Mouse (Mus musculus) right cerebral cortex, adult 2 months (tissue): ENCODE data around the gene Gpc5.

Experiments
- DNase-seq, 2 experiments: peaks; one replicate each; pipeline ENCODE4 v3.0.0; 2021 to 2022; ENCODE audit warnings: low spot score in 2 of 2

Gene Gpc5

GRCm38 (mm10) chr14:115500794-115501193 is 408.8 kb downstream of the Gpc5 start:
- no peak for DNase-seq

GRCm38 (mm10) chr14:115546516-115547282 is 454.7 kb downstream of the Gpc5 start:
- no peak for DNase-seq

GRCm38 (mm10) chr14:115551996-115552395 is 460.0 kb downstream of the Gpc5 start:
- no peak for DNase-seq

- DNase-seq = no peak
These were observed 488.6 kb downstream of the Gpc5 start for GRCm38 (mm10) chr14:115580466-115581255.

GRCm38 (mm10) chr14:115581256-115581633 is 489.2 kb downstream of the Gpc5 start:
- DNase-seq = no peak

- DNase-seq = peak in 1 of 2 experiments; percentile 12
These were observed 508.4 kb downstream of the Gpc5 start for GRCm38 (mm10) chr14:115600259-115601029.

GRCm38 (mm10) chr14:115614154-115614553 is 522.1 kb downstream of the Gpc5 start:
- DNase-seq = no peak

- DNase-seq = no peak
These were observed 524.3 kb downstream of the Gpc5 start for GRCm38 (mm10) chr14:115616305-115616704.

GRCm38 (mm10) chr14:115616846-115617245 is 524.8 kb downstream of the Gpc5 start:
- DNase-seq = no peak

- DNase-seq = no peak
These were observed 528.5 kb downstream of the Gpc5 start for GRCm38 (mm10) chr14:115620473-115620872.

GRCm38 (mm10) chr14:115631160-115631898 is 539.3 kb downstream of the Gpc5 start:
- no peak for DNase-seq

- DNase-seq = no peak
These were observed 541.3 kb downstream of the Gpc5 start for GRCm38 (mm10) chr14:115633311-115633710.

GRCm38 (mm10) chr14:115679875-115680274 is 587.9 kb downstream of the Gpc5 start:
- DNase-seq = no peak

- DNase-seq = no peak
These were observed 654.0 kb downstream of the Gpc5 start for GRCm38 (mm10) chr14:115746013-115746412.

- peak; percentile 53 to 54 for DNase-seq
These were observed 668.2 kb downstream of the Gpc5 start for GRCm38 (mm10) chr14:115760241-115760640.

- no peak for DNase-seq
These were observed 687.6 kb downstream of the Gpc5 start for GRCm38 (mm10) chr14:115779382-115780177.

GRCm38 (mm10) chr14:115804751-115805150 is 712.7 kb downstream of the Gpc5 start:
- DNase-seq = no peak

GRCm38 (mm10) chr14:115819021-115819420 is 727.0 kb downstream of the Gpc5 start:
- peak; percentile 13 to 22 for DNase-seq

- no peak for DNase-seq
These were observed 729.6 kb downstream of the Gpc5 start for GRCm38 (mm10) chr14:115821657-115822056.

- no peak for DNase-seq
These were observed 738.5 kb downstream of the Gpc5 start for GRCm38 (mm10) chr14:115830485-115830884.
